Mouse (Mus musculus) c-Kit-positive CD71-positive TER-119-negative erythroid progenitor cells, embryonic 14.5 days (primary cell): ENCODE results near the gene Gata3.

ENCODE experiments used
- DNase-seq: peaks from one replicate; pipeline ENCODE4 v3.0.0-alpha.2; 2013; ENCODE audit warnings: low read depth

Gene Gata3

GRCm38 (mm10) chr2:9889651-9890183 lies at the start of gene Gata3:
Gene Gata3, minus strand, starts transcription at chr2:9890034.
- no peak for DNase-seq

GRCm38 (mm10) chr2:9939250-9939649 lies 49.4 kb upstream of the Gata3 start:
- no peak for DNase-seq

GRCm38 (mm10) chr2:9935965-9936364 lies 46.1 kb upstream of the Gata3 start:
- no peak for DNase-seq

- no peak for DNase-seq
These were observed 37.1 kb upstream of the Gata3 start for GRCm38 (mm10) chr2:9926905-9927283.

GRCm38 (mm10) chr2:9926194-9926904 lies 36.5 kb upstream of the Gata3 start:
- DNase-seq, result no peak

GRCm38 (mm10) chr2:9918691-9919471 lies 29.0 kb upstream of the Gata3 start:
- DNase-seq, result no peak

GRCm38 (mm10) chr2:9917602-9918001 lies 27.8 kb upstream of the Gata3 start:
- no peak for DNase-seq

- DNase-seq, result peak; percentile 20
These were observed 16.2 kb upstream of the Gata3 start for GRCm38 (mm10) chr2:9905995-9906394.

- no peak for DNase-seq
These were observed 14.2 kb upstream of the Gata3 start for GRCm38 (mm10) chr2:9903854-9904560.

GRCm38 (mm10) chr2:9897846-9898245 lies 8.0 kb upstream of the Gata3 start:
- no peak for DNase-seq

- no peak for DNase-seq
These were observed 6.4 kb upstream of the Gata3 start for GRCm38 (mm10) chr2:9896097-9896770.

GRCm38 (mm10) chr2:9894836-9895593 lies 5.2 kb upstream of the Gata3 start:
- DNase-seq, result no peak

GRCm38 (mm10) chr2:9893272-9893953 lies 3.6 kb upstream of the Gata3 start:
- no peak for DNase-seq

GRCm38 (mm10) chr2:9892541-9892940 lies 2.7 kb upstream of the Gata3 start:
- no peak for DNase-seq

- no peak for DNase-seq
These were observed 1.1 kb upstream of the Gata3 start for GRCm38 (mm10) chr2:9890906-9891305.

GRCm38 (mm10) chr2:9890251-9890650 lies 417 bp upstream of the Gata3 start:
- DNase-seq, result no peak

GRCm38 (mm10) chr2:9888913-9889650 lies 752 bp downstream of the Gata3 start, which contains the start of gene 9230102O04Rik:
Gene 9230102O04Rik, minus strand, starts transcription at chr2:9889540.
- DNase-seq, result no peak

GRCm38 (mm10) chr2:9887636-9888035 lies 2.2 kb downstream of the Gata3 start:
- no peak for DNase-seq

GRCm38 (mm10) chr2:9886921-9887610 lies 2.8 kb downstream of the Gata3 start:
- DNase-seq, result no peak
